Mouse (Mus musculus) neural tube, embryonic 14.5 days (tissue): ENCODE data around the gene Srsf2. TPM values are rescaled to one million over a fixed set of nuclear protein-coding genes. Genes with fewer than 3 reads are reported as not detected.
"Not testable (repeated sequence)": the region's sequence is repeated elsewhere in the genome, so short reads cannot be mapped to it uniquely, and the experiment has no call there.

Experiments
- ATAC-seq: fragments of 200-750 bp; cut with Nextera tagmentation; 2 replicates; pipeline ENCODE4 v1.8.0; 2017; ENCODE audit warnings: low read depth, mild to moderate bottlenecking, moderate TSS enrichment, moderate library complexity
- H3K27ac ChIP-seq: fragments of 300-500 bp; sonication (generic); 2 replicates; pipeline ENCODE4 v1.5.1; 2014; ENCODE audit warnings: low read depth, mild to moderate bottlenecking, control low read depth, low read length, moderate library complexity, mixed read lengths
- H3K27me3 ChIP-seq: fragments of 300-500 bp; sonication (generic); 2 replicates; pipeline ENCODE4 v1.6.1; 2014; ENCODE audit warnings: low read length; ENCODE audit not compliant: control insufficient read depth, insufficient read depth
- H3K36me3 ChIP-seq: fragments of 300-500 bp; sonication (generic); 2 replicates; pipeline ENCODE4 v1.6.1; 2014; ENCODE audit warnings: low read length, mixed read lengths; ENCODE audit not compliant: control insufficient read depth, insufficient read depth
- H3K4me1 ChIP-seq: fragments of 300-500 bp; sonication (generic); 2 replicates; pipeline ENCODE4 v1.6.1; 2014; ENCODE audit warnings: low read length; ENCODE audit not compliant: control insufficient read depth, insufficient read depth
- H3K4me2 ChIP-seq: fragments of 300-500 bp; sonication (generic); 2 replicates; pipeline ENCODE4 v1.6.1; 2014; ENCODE audit warnings: mild to moderate bottlenecking, low read depth, low read length, control low read depth
- H3K4me3 ChIP-seq: fragments of 300-500 bp; sonication (generic); 2 replicates; pipeline ENCODE4 v1.5.1; 2014; ENCODE audit warnings: low read depth, low read length, control low read depth, mixed read lengths
- H3K9ac ChIP-seq: fragments of 300-500 bp; sonication (generic); replicated peaks from 2 replicates; pipeline ENCODE4 v1.6.1; 2014; ENCODE audit warnings: low read depth, mild to moderate bottlenecking, control low read depth, low read length, mixed read lengths
- H3K9me3 ChIP-seq: fragments of 300-500 bp; sonication (generic); 2 replicates; pipeline ENCODE4 v1.6.1; 2016; ENCODE audit warnings: low read length; ENCODE audit not compliant: control insufficient read depth
- WGBS: fragments of 180-500 bp; shearing (Covaris S2); extraction: QIAGEN DNeasy Blood & Tissue Kit; methylation state at CpG from one replicate; pipeline ENCODE4 v1.1.7; 2014; 5-methylcytosine and 5-hydroxymethylcytosine counted together
- polyA plus RNA-seq: library from polyadenylated mRNA; unstranded; fragments of >200 nt; fragmentation: Nextera tagmentation; extraction: Ambion mirVana; gene quantifications from 2 replicates; pipeline ENCODE4 v1.2.1, GENCODE M21; 2014

The Srsf2 gene
- 591 and 602 TPM in 2 replicates for polyA plus RNA-seq

DNA sequence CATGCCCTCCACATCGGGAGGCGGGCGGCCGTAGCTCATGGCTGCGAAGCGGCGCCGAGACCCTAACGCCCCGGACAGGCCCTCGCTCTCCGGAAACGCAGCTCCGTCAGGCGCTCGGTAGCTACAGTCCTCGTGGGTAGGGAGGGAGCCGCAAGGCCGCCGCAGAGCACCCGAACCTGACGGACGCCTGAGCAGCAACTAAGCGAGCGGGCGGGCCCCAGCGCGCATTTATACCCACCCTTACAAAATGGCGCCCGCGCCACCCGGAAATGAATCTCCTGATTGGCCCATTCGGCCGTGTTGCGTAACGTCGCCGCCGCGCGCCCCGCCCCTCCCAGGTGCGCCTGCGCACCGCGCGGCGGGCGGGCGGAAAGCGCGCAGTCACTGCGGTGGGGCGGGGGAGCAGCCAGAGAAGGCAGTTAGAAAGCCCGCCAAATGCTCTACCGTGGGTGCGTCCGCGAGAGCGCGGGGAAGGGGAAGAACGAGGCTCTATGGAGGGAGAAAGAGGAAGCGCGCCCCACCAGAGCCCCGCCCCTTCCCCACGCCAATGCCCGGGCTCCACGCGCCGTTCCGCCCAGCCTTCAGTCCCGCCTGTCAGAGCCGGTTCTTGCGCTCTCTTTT is at the start of gene Srsf2:
Gene Srsf2 (minus strand): TSS at position 204 of the 621 bp plus-strand sequence.
- under 1% methylated on average over 65 of the region's 74 CpGs for WGBS
- no peaks in the 10 kb centered on the region for H3K9me3 ChIP-seq
- H3K27me3 ChIP-seq = no peaks in the 10 kb centered on the region
- peak within 1 kb of the TSS; percentile 96 for H3K9ac ChIP-seq
- peak within 1 kb of the TSS; percentile 97 for H3K27ac ChIP-seq
- H3K4me1 ChIP-seq = peaks cover 28% of the 10 kb centered on the region; the same call in 1 of the 2 replicates
- peak within 1 kb of the TSS; percentile 96 for H3K4me2 ChIP-seq
- peak within 1 kb of the TSS; percentile 98 for H3K4me3 ChIP-seq
- peaks cover 6% of the 10 kb centered on the region; the same call in 1 of the 2 replicates for H3K36me3 ChIP-seq
- ATAC-seq = peak; percentile 90

DNA sequence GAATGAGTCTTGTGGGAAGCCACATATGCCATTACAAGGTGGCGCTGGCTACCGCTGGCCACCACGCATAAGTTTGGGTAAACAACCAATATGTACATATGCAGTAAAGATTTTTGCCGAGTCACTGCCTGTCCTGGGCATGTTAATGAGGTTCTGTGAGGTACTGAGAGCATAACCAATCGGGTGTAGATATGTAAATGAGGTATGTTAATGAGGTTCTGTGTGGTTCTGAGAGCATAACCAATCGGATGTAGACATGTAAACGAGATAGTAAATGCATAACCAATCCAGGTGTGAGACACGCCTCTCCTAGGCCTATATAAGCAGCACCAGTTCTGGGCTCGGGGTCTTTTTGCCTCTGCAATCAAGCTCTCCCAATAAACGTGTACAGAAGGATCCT is 49.7 kb upstream of the Srsf2 start:
- H3K9me3 ChIP-seq, ATAC-seq, H3K36me3 ChIP-seq, H3K27me3 ChIP-seq, H3K4me1 ChIP-seq, H3K4me3 ChIP-seq, H3K27ac ChIP-seq, H3K9ac ChIP-seq, H3K4me2 ChIP-seq: not testable (repeated sequence)
- 87% methylated on average over 10 of the region's 10 CpGs for WGBS

- H3K27ac ChIP-seq = no peak overlapping the region
- H3K4me3 ChIP-seq = no peak overlapping the region
- H3K4me2 ChIP-seq = no peak overlapping the region
- no peaks in the 10 kb centered on the region for H3K27me3 ChIP-seq
- no peak for ATAC-seq
- H3K9me3 ChIP-seq = no peaks in the 10 kb centered on the region
- 90% methylated on average over 12 of the region's 12 CpGs for WGBS
- no peaks in the 10 kb centered on the region for H3K36me3 ChIP-seq
- H3K9ac ChIP-seq = no peak overlapping the region
- no peaks in the 10 kb centered on the region for H3K4me1 ChIP-seq
Measured at GRCm38 (mm10) chr11:116899247-116899646, 46.4 kb upstream of the Srsf2 start.

DNA sequence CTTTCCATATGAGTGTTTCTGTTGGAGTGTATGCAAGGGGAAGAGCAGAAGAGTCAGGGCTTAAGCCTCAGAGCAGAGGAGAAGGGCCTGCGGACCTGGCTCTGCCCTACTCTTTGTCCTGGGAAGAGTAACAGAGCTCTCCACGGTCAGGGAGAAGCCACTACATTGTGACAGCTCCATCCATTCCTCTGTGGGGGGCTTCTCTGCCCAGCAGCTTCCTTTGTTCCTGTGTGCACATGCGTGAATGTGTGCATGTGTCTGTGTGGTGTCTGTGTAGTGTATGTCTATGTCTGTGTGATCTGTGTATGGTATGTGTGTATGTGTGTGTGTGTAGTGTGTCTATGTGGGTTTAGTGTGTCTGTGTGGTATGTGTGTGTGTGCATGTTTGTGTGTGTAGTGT is 42.5 kb upstream of the Srsf2 start:
- Histone ChIP-seq H3K27me3 (no peaks in the 10 kb centered on the region), H3K9ac (no peak overlapping the region), H3K4me2 (no peak overlapping the region), H3K9me3 (no peaks in the 10 kb centered on the region), H3K27ac (no peak overlapping the region), H3K4me1 (0 out of 2 replicates have a peak, but pooled peaks cover 3% of the 10 kb centered on the region), H3K36me3 (no peaks in the 10 kb centered on the region), H3K4me3 (no peak overlapping the region)
- no peak for ATAC-seq
- WGBS = 64% methylated on average over 3 of the region's 3 CpGs

DNA sequence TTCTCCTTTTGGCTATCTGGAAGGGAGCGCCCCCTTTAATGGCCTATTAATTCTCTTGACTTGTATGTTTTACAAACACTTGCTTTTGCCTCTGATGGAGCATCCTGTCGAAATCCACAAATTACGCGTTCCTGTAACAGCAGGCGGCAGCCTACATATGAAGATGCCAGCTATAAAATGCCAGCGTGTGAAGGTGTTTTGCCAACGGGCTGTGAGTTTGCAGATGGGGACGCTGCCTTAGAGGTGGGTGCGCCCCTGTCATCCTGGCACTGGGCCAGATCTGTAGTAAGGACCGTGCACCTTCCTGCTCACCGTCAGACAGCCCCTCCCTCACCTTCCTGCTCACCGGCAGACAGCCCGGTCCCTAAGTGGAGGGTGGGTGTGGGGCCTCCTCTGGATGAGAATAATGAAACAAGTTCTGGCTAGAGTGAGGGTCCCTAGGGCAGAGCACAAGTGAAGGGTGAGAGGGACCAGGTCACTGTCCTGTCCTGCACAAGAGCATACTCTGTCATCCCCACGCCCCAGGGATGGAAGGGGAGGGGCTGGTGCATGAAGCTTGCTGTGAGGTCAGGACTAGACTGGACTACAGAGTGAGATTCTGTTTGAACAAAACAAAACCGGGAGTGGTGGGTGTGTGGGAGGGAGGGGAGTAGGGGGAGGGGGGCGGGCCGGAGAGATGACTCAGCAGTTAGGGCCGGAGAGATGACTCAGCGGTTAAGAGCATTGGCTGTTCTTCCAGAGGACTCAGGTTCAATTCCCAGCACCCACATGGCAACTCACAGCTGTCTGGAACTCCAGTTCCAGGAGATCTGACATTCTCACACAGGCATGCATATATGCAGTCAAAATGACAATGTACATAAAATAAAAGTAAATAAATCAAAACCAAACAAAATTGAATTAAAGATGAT is 40.9 kb upstream of the Srsf2 start:
- Histone ChIP-seq H3K9me3 (no peaks in the 10 kb centered on the region), H3K4me1 (0 out of 2 replicates have a peak, but pooled peaks cover 3% of the 10 kb centered on the region), H3K27me3 (no peaks in the 10 kb centered on the region), H3K36me3 (no peaks in the 10 kb centered on the region), H3K9ac (no peak overlapping the region), H3K4me2 (no peak overlapping the region), H3K4me3 (no peak overlapping the region), H3K27ac (no peak overlapping the region)
- WGBS = 49% methylated on average over 19 of the region's 19 CpGs
- no peak for ATAC-seq

DNA sequence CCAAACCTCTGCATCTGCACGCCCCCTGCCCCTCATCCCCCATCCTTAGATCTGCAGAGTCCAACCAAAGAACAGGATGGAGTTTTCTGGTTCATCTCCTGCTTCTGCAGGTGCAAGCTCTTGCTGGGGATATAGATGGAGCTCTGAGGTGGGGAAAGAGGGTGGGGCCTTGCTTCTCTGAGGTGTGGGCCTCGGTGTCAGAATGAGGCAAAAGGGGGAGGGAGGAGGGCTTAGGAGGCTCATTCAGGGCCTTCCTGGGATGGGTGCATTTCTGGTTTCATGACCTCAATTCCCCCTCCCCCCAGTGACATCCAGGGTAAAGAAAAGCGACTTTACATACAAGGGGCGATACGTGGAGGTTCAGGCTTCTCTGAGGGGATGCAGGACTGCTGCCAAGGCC is 34.2 kb upstream of the Srsf2 start:
- Histone ChIP-seq H3K9me3 (no peaks in the 10 kb centered on the region), H3K4me1 (peaks cover 3% of the 10 kb centered on the region; the same call in 1 of the 2 replicates), H3K9ac (no peak overlapping the region), H3K4me2 (no peak overlapping the region), H3K4me3 (no peak overlapping the region), H3K36me3 (no peaks in the 10 kb centered on the region), H3K27me3 (no peaks in the 10 kb centered on the region), H3K27ac (no peak overlapping the region)
- no peak for ATAC-seq
- 64% methylated on average over 5 of the region's 5 CpGs for WGBS

DNA sequence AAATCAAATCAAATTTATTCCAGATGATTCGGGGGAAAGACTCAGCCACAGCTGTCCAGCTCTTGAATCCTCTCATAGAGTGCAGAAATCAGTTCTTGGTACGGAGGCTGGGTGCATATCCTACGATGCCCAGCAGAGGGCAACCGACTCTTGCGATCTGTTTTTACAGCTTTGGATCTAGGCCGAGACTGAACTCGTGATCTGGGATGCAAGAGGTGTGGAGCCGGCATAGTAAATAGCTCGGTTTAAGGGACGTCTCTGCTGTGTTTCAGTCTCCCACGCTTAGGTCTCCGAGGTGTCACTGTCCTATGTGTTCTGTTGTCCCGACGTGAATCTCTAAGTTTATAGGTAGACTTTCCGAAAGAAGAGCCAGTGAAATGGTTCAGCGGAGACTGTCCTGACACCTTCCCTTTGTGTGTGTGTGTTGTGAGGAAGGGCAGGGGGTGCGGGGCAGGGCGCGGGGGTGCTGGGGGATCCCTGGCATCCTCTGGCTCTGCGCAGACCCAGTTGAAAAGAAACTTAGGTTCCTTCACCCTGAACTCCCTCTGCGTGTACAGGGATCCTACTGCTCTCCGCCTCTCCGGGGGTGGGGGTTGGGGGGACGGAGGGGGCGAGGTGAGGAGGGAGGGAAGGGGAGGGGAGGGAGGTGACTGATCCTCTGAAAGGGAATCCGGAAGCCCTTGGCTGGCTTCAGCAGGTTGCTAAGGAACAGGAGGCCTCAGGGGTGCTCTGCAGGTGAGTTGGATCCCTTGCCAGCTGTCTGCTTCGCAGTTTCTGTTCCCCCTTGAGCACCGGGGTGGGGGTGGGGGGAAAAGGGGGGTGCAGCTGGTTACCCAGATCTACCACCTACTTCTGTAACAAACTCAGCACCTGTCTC is 32.6 kb upstream of the Srsf2 start:
- 0 out of 2 replicates have a peak overlapping the region, but pooled peaks have one; percentile 11 for H3K9ac ChIP-seq
- WGBS = 4% methylated on average over 27 of the region's 28 CpGs
- no peak overlapping the region for H3K4me3 ChIP-seq
- H3K27me3 ChIP-seq = no peaks in the 10 kb centered on the region
- H3K36me3 ChIP-seq = no peaks in the 10 kb centered on the region
- H3K4me1 ChIP-seq = peaks cover 3% of the 10 kb centered on the region; the same call in 1 of the 2 replicates
- no peak overlapping the region for H3K27ac ChIP-seq
- peak overlapping the region; percentile 40 for H3K4me2 ChIP-seq
- no peaks in the 10 kb centered on the region for H3K9me3 ChIP-seq
- ATAC-seq = peak; percentile 46; the same call in 1 of the 2 replicates

DNA sequence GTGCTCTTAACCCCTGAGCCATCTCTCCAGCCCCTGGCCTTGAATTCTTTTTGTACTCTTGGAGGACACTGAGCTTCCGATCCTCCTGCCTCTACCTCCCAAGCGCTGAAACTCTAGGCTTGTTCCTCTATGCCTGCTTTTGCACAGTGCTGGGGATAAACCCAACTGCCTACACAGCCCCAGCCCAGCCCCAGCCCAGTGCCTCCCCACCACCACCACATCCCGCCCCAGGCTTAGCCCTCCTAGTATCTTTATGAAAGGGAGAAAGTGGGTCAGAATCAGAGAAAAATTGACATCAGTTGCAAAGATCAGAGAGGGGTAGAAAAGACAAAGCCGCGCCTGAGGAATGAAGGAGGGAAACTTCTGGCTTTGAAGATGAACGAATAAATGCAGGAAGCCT is 31.2 kb upstream of the Srsf2 start:
- no peak for ATAC-seq
- no peaks in the 10 kb centered on the region for H3K36me3 ChIP-seq
- H3K9ac ChIP-seq = no peak overlapping the region
- peaks cover 3% of the 10 kb centered on the region; the same call in 1 of the 2 replicates for H3K4me1 ChIP-seq
- H3K9me3 ChIP-seq = no peaks in the 10 kb centered on the region
- no peaks in the 10 kb centered on the region for H3K27me3 ChIP-seq
- whole genome bisulfite sequencing = 85% methylated on average over 6 of the region's 6 CpGs
- no peak overlapping the region for H3K4me2 ChIP-seq
- H3K4me3 ChIP-seq = no peak overlapping the region
- no peak overlapping the region for H3K27ac ChIP-seq
